Mouse (Mus musculus) spleen, adult 2 months (tissue): ENCODE measurements around the gene Saysd1.

ENCODE experiments used
- CTCF ChIP-seq: fragments of 200-500 bp; IDR thresholded peaks from 2 replicates; pipeline ENCODE4 v1.5.1; 2011; ENCODE audit warnings: mild to moderate bottlenecking, inconsistent platforms; ENCODE audit not compliant: insufficient read depth, insufficient read length, insufficient replicate concordance; ENCODE audit errors: extremely low read depth
- POLR2A ChIP-seq: fragments of 200-500 bp; IDR thresholded peaks from 2 replicates; pipeline ENCODE4 v1.6.1; 2011; ENCODE audit warnings: low read depth, low read length, inconsistent platforms

DNA sequence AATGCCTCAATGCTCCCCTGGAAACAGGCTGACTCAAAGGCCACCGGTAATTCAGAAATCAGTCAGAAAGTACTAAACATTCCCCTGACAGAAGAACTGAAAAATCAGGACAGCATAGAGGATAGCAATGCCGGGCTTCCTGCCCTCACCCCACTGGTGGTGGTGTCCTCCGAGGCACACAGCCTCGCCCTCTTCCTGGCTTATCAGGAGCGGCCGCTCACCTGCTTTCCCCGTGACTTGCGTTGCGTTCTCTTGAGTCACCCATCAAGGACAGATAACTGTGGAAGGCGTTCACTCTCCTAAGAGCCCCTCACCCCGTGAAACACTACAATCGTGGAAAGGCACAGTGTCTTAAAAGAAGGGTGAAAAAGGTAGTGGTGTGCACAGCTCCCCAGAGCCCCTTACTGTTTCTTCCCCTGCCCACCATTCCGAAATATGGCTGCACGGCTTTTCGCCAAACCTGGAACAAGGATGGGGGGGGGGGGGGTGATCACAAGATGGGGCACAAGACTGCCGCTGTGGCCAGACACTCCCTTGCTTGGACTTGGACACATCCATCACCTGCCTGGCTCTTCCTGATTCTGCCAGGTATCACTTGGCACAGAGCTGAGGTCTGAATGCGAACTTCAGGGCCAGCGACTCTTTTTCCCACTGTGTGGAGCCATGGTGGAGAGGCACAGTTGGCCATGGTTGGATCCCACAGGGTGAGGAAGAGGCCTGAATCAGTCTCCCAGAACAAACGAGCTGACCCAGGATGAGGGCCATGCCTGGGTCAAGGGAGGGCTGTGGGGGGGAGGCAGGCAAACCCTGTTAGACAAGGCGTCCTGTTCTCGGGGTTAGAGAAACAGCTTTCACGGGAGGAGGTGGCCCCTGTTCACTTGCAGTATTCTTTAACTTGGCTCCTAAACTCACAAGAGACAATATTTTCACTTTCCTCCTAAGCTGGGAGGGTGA is 11.1 kb upstream of the Saysd1 start:
- no peak for TF ChIP-seq CTCF
- no peak for TF ChIP-seq POLR2A
